ENCODE assay signal across 8 mouse cellular contexts in genomic region chr11:87461780-87462460, GRCm38 (mm10). TPM values are rescaled to one million over a fixed set of nuclear protein-coding genes. Genes with fewer than 3 reads are reported as not detected.
DNase-seq lines count a peak whose midpoint lies in the region; ATAC-seq lines count a peak whose summit lies in the region.
"Not testable (repeated sequence)": the region's sequence is repeated elsewhere in the genome, so short reads cannot be mapped to it uniquely, and the experiment has no call there.

No protein-coding gene starts in this region.

- peak overlapping the region; percentile 34; the same call in 1 of the 2 replicates for H3K9ac ChIP-seq in intestine, embryonic 14.5 days (ENCODE audit: low read length)

- peak overlapping the region; percentile 53 for H3K4me2 ChIP-seq in intestine, embryonic 14.5 days (ENCODE audit: low read length)

- not testable (repeated sequence) for H3K9me3 ChIP-seq in intestine, embryonic 14.5 days (ENCODE audit: control insufficient read depth, low read length)

- ATAC-seq in intestine, embryonic 14.5 days (replicated peaks; ENCODE audit: low FRiP score, low TSS enrichment, low read depth), result peak; percentile 99
- ATAC-seq in megakaryocyte-erythroid progenitor cell, adult 5-6 weeks (replicated peaks; ENCODE audit: low FRiP score, low TSS enrichment, poor library complexity, severe bottlenecking), result peak; percentile 92

- peak overlapping the region; percentile 31 for H3K4me3 ChIP-seq in intestine, embryonic 14.5 days (ENCODE audit: low read depth, low read length)

- under 1% methylated on average over 21 of the region's 58 CpGs for WGBS in intestine, embryonic 14.5 days

- intact Hi-C loops in left cerebral cortex, postnatal 14 days (cut with DNase I), result not testable (repeated sequence)

- not testable (repeated sequence) for H3K4me1 ChIP-seq in intestine, embryonic 14.5 days (replicated peaks; ENCODE audit: control insufficient read depth, insufficient read depth, low read length)

- peak overlapping the region; percentile 47; the same call in 1 of the 2 replicates for H3K27ac ChIP-seq in intestine, embryonic 14.5 days (ENCODE audit: low read depth)

- H3K27me3 ChIP-seq in intestine, embryonic 14.5 days (replicated peaks; ENCODE audit: control insufficient read depth, insufficient read depth, low read length), result not testable (repeated sequence)

- peak; percentile 60 for DNase-seq in adipocyte (ENCODE audit: low spot score)
- DNase-seq in embryo, embryonic 11.5 days (ENCODE audit: low read depth, low spot score), result peak; percentile 40
- DNase-seq in gastrocnemius, postnatal 25 days, result peak; percentile 87
- peak; percentile 81 for DNase-seq in intestine, embryonic 14.5 days (ENCODE audit: low spot score)
- peak; percentile 75 for DNase-seq in left cerebral cortex, postnatal 14 days (ENCODE audit: low spot score in 2 of 2)
- peak; percentile 79 for DNase-seq in right cerebral cortex, postnatal 14 days
- peak; percentile 79 for DNase-seq in urinary bladder, postnatal 14 days (ENCODE audit: low spot score)

- H3K36me3 ChIP-seq in intestine, embryonic 14.5 days (ENCODE audit: control insufficient read depth, insufficient read depth, low read length), result not testable (repeated sequence)

RNA-seq across cellular contexts. Expression of gene Tex14, which starts 57.1 kb away (rescaled TPM):
- total RNA-seq in gastrocnemius, postnatal 25 days (2021), result under 1 TPM in 1 of 2 experiments, not detected in 1; 0.27 TPM
- 0.65 and 1.4 TPM in 2 replicates for polyA plus RNA-seq in intestine, embryonic 14.5 days (2014; fragmentation: Nextera tagmentation; extraction: Ambion mirVana)
- under 1 TPM; 0.19 to 0.92 TPM for total RNA-seq in left cerebral cortex, postnatal 14 days (2021)
- 0.45 TPM in 1 of 2 replicates, not detected in the other for total RNA-seq in megakaryocyte-erythroid progenitor cell, adult 5-6 weeks (2014; fragmentation: Nextera tagmentation)
- total RNA-seq in megakaryocyte-erythroid progenitor cell, adult 5-6 weeks (2017), result not detected in 2 replicates

RNA-seq across cellular contexts. Expression of gene Rad51c, which starts 57.2 kb away (rescaled TPM):
- under 1 TPM; 0.15 to 0.51 TPM for total RNA-seq in gastrocnemius, postnatal 25 days (2021)
- 6.8 and 8.1 TPM in 2 replicates for polyA plus RNA-seq in intestine, embryonic 14.5 days (2014; fragmentation: Nextera tagmentation; extraction: Ambion mirVana)
- total RNA-seq in left cerebral cortex, postnatal 14 days (2021), result 1 to 10 TPM; 4.7 to 5.5 TPM
- total RNA-seq in megakaryocyte-erythroid progenitor cell, adult 5-6 weeks (2014; fragmentation: Nextera tagmentation), result 1.3 and 1.9 TPM in 2 replicates
- total RNA-seq in megakaryocyte-erythroid progenitor cell, adult 5-6 weeks (2017), result 0.72 and 12.6 TPM in 2 replicates

Comparison
In these comparisons a context has a peak if more than half of its experiments do, and no peak if none do; other contexts are left out.
1. Peak in every context shown above with its lines: DNase-seq, ATAC-seq, H3K4me3 ChIP-seq and H3K27ac ChIP-seq.